Mouse (Mus musculus): ENCODE results near the gene Zpr1. TPM values are rescaled to one million over a fixed set of nuclear protein-coding genes. Genes with fewer than 3 reads are reported as not detected.
"Not testable (repeated sequence)": the region's sequence is repeated elsewhere in the genome, so short reads cannot be mapped to it uniquely, and the experiment has no call there.

Zpr1 gene
- polyA plus RNA-seq, 1 experiment from 2014 or later: 64.2 TPM

- H3K9ac ChIP-seq (ENCODE audit: low read length): no peak overlapping the region
- H3K4me3 ChIP-seq (ENCODE audit: low read depth, low read length): no peak overlapping the region
- no peak for DNase-seq (ENCODE audit: low spot score)
- H3K27me3 ChIP-seq (ENCODE audit: control insufficient read depth, insufficient read depth, low read length): no peaks in the 10 kb centered on the region
- H3K27ac ChIP-seq (replicated peaks; ENCODE audit: low read depth, low read length): no peak overlapping the region
- no peaks in the 10 kb centered on the region; the same call in 1 of the 2 replicates for H3K4me1 ChIP-seq (ENCODE audit: control insufficient read depth, insufficient read depth, low read length)
- ATAC-seq (ENCODE audit: insufficient number of reproducible peaks, low FRiP score, low TSS enrichment, low read depth): no peak
- WGBS: 49% methylated on average over 2 of the region's 2 CpGs
- no peak overlapping the region for H3K4me2 ChIP-seq (ENCODE audit: low read depth, severe bottlenecking)
- H3K36me3 ChIP-seq (ENCODE audit: control insufficient read depth, insufficient read depth, low read length): no peaks in the 10 kb centered on the region
- H3K9me3 ChIP-seq (ENCODE audit: control insufficient read depth, low read length): no peaks in the 10 kb centered on the region
Observed at GRCm38 (mm10) chr9:46314921-46315320, 42.1 kb downstream of the Zpr1 start.

- no peak overlapping the region for H3K4me2 ChIP-seq (ENCODE audit: low read depth, severe bottlenecking)
- no peak overlapping the region for H3K27ac ChIP-seq (replicated peaks; ENCODE audit: low read depth, low read length)
- DNase-seq (ENCODE audit: low spot score): no peak
- H3K9ac ChIP-seq (ENCODE audit: low read length): no peak overlapping the region
- WGBS: 51% methylated on average over 11 of the region's 11 CpGs
- H3K36me3 ChIP-seq (ENCODE audit: control insufficient read depth, insufficient read depth, low read length): no peaks in the 10 kb centered on the region
- no peaks in the 10 kb centered on the region for H3K27me3 ChIP-seq (ENCODE audit: control insufficient read depth, insufficient read depth, low read length)
- no peak overlapping the region for H3K4me3 ChIP-seq (ENCODE audit: low read depth, low read length)
- no peaks in the 10 kb centered on the region; the same call in 1 of the 2 replicates for H3K4me1 ChIP-seq (ENCODE audit: control insufficient read depth, insufficient read depth, low read length)
- no peaks in the 10 kb centered on the region for H3K9me3 ChIP-seq (ENCODE audit: control insufficient read depth, low read length)
- ATAC-seq (ENCODE audit: insufficient number of reproducible peaks, low FRiP score, low TSS enrichment, low read depth): no peak
Observed at GRCm38 (mm10) chr9:46315807-46316365, 43.0 kb downstream of the Zpr1 start.

GRCm38 (mm10) chr9:46316388-46316787, 43.5 kb downstream of the Zpr1 start:
- peak; percentile 38 for DNase-seq (ENCODE audit: low spot score)
- no peaks in the 10 kb centered on the region for H3K36me3 ChIP-seq (ENCODE audit: control insufficient read depth, insufficient read depth, low read length)
- H3K4me2 ChIP-seq (ENCODE audit: low read depth, severe bottlenecking): no peak overlapping the region
- no peaks in the 10 kb centered on the region for H3K27me3 ChIP-seq (ENCODE audit: control insufficient read depth, insufficient read depth, low read length)
- no peak overlapping the region for H3K4me3 ChIP-seq (ENCODE audit: low read depth, low read length)
- WGBS: 17% methylated on average over 5 of the region's 5 CpGs
- H3K4me1 ChIP-seq (ENCODE audit: control insufficient read depth, insufficient read depth, low read length): no peaks in the 10 kb centered on the region; the same call in 1 of the 2 replicates
- no peaks in the 10 kb centered on the region for H3K9me3 ChIP-seq (ENCODE audit: control insufficient read depth, low read length)
- H3K27ac ChIP-seq (replicated peaks; ENCODE audit: low read depth, low read length): no peak overlapping the region
- no peak overlapping the region for H3K9ac ChIP-seq (ENCODE audit: low read length)
- no peak for ATAC-seq (ENCODE audit: insufficient number of reproducible peaks, low FRiP score, low TSS enrichment, low read depth)

GRCm38 (mm10) chr9:46316909-46317308, 44.0 kb downstream of the Zpr1 start:
- H3K4me1 ChIP-seq (ENCODE audit: control insufficient read depth, insufficient read depth, low read length): no peaks in the 10 kb centered on the region; the same call in 1 of the 2 replicates
- no peak overlapping the region for H3K9ac ChIP-seq (ENCODE audit: low read length)
- peak; percentile 26 for DNase-seq (ENCODE audit: low spot score)
- no peak overlapping the region for H3K27ac ChIP-seq (replicated peaks; ENCODE audit: low read depth, low read length)
- H3K9me3 ChIP-seq (ENCODE audit: control insufficient read depth, low read length): no peaks in the 10 kb centered on the region
- no peaks in the 10 kb centered on the region for H3K36me3 ChIP-seq (ENCODE audit: control insufficient read depth, insufficient read depth, low read length)
- H3K4me3 ChIP-seq (ENCODE audit: low read depth, low read length): no peak overlapping the region
- H3K27me3 ChIP-seq (ENCODE audit: control insufficient read depth, insufficient read depth, low read length): no peaks in the 10 kb centered on the region
- no peak for ATAC-seq (ENCODE audit: insufficient number of reproducible peaks, low FRiP score, low TSS enrichment, low read depth)
- 51% methylated on average over 8 of the region's 8 CpGs for WGBS
- H3K4me2 ChIP-seq (ENCODE audit: low read depth, severe bottlenecking): no peak overlapping the region

- Histone ChIP-seq H3K4me2 (ENCODE audit: low read depth, severe bottlenecking) (no peak overlapping the region), H3K36me3 (ENCODE audit: control insufficient read depth, insufficient read depth, low read length) (no peaks in the 10 kb centered on the region), H3K9ac (ENCODE audit: low read length) (no peak overlapping the region), H3K27me3 (ENCODE audit: control insufficient read depth, insufficient read depth, low read length) (no peaks in the 10 kb centered on the region), H3K4me3 (ENCODE audit: low read depth, low read length) (no peak overlapping the region), H3K9me3 (ENCODE audit: control insufficient read depth, low read length) (no peaks in the 10 kb centered on the region), H3K4me1 (ENCODE audit: control insufficient read depth, insufficient read depth, low read length) (no peaks in the 10 kb centered on the region; the same call in 1 of the 2 replicates), H3K27ac (replicated peaks; ENCODE audit: low read depth, low read length) (no peak overlapping the region)
- no peak for DNase-seq (ENCODE audit: low spot score)
- no peak for ATAC-seq (ENCODE audit: insufficient number of reproducible peaks, low FRiP score, low TSS enrichment, low read depth)
- 93% methylated on average over 3 of the region's 3 CpGs for WGBS
Observed at GRCm38 (mm10) chr9:46317957-46318356, 45.1 kb downstream of the Zpr1 start.

GRCm38 (mm10) chr9:46319886-46320285, 47.0 kb downstream of the Zpr1 start, which contains the start of gene 4931429L15Rik:
Gene 4931429L15Rik (minus strand): TSS chr9:46319986.
- not testable (repeated sequence) for DNase-seq (ENCODE audit: low spot score); H3K9ac ChIP-seq (ENCODE audit: low read length); H3K9me3 ChIP-seq (ENCODE audit: control insufficient read depth, low read length); H3K4me1 ChIP-seq (ENCODE audit: control insufficient read depth, insufficient read depth, low read length); H3K27ac ChIP-seq (replicated peaks; ENCODE audit: low read depth, low read length); ATAC-seq (ENCODE audit: insufficient number of reproducible peaks, low FRiP score, low TSS enrichment, low read depth); H3K36me3 ChIP-seq (ENCODE audit: control insufficient read depth, insufficient read depth, low read length); H3K4me2 ChIP-seq (ENCODE audit: low read depth, severe bottlenecking); H3K27me3 ChIP-seq (ENCODE audit: control insufficient read depth, insufficient read depth, low read length); H3K4me3 ChIP-seq (ENCODE audit: low read depth, low read length)
- 87% methylated on average over 6 of the region's 6 CpGs for WGBS

GRCm38 (mm10) chr9:46320461-46320860, 47.6 kb downstream of the Zpr1 start:
- H3K27ac ChIP-seq (replicated peaks; ENCODE audit: low read depth, low read length): no peak overlapping the region
- no peak for DNase-seq (ENCODE audit: low spot score)
- H3K9me3 ChIP-seq (ENCODE audit: control insufficient read depth, low read length): no peaks in the 10 kb centered on the region
- 90% methylated on average over 2 of the region's 2 CpGs for WGBS
- H3K27me3 ChIP-seq (ENCODE audit: control insufficient read depth, insufficient read depth, low read length): no peaks in the 10 kb centered on the region
- H3K4me2 ChIP-seq (ENCODE audit: low read depth, severe bottlenecking): no peak overlapping the region
- no peak overlapping the region for H3K4me3 ChIP-seq (ENCODE audit: low read depth, low read length)
- no peaks in the 10 kb centered on the region; the same call in 1 of the 2 replicates for H3K4me1 ChIP-seq (ENCODE audit: control insufficient read depth, insufficient read depth, low read length)
- ATAC-seq (ENCODE audit: insufficient number of reproducible peaks, low FRiP score, low TSS enrichment, low read depth): no peak
- no peak overlapping the region for H3K9ac ChIP-seq (ENCODE audit: low read length)
- H3K36me3 ChIP-seq (ENCODE audit: control insufficient read depth, insufficient read depth, low read length): no peaks in the 10 kb centered on the region

- Histone ChIP-seq H3K27ac (replicated peaks; ENCODE audit: low read depth, low read length) (no peak overlapping the region), H3K36me3 (ENCODE audit: control insufficient read depth, insufficient read depth, low read length) (no peaks in the 10 kb centered on the region), H3K4me1 (ENCODE audit: control insufficient read depth, insufficient read depth, low read length) (peaks cover 8% of the 10 kb centered on the region), H3K4me3 (ENCODE audit: low read depth, low read length) (no peak overlapping the region), H3K27me3 (ENCODE audit: control insufficient read depth, insufficient read depth, low read length) (no peaks in the 10 kb centered on the region), H3K9ac (ENCODE audit: low read length) (no peak overlapping the region), H3K9me3 (ENCODE audit: control insufficient read depth, low read length) (no peaks in the 10 kb centered on the region), H3K4me2 (ENCODE audit: low read depth, severe bottlenecking) (no peak overlapping the region)
- ATAC-seq (ENCODE audit: insufficient number of reproducible peaks, low FRiP score, low TSS enrichment, low read depth): no peak
- no peak for DNase-seq (ENCODE audit: low spot score)
- WGBS: 92% methylated on average over 11 of the region's 11 CpGs
Observed at GRCm38 (mm10) chr9:46326694-46327405, 54.0 kb downstream of the Zpr1 start.

Measured in limb, embryonic 11.5 days (tissue).